Mouse (Mus musculus) hindbrain, embryonic 16.5 days (tissue): ENCODE measurements around the gene Ctf2. TPM values are rescaled to one million over a fixed set of nuclear protein-coding genes. Genes with fewer than 3 reads are reported as not detected.

ENCODE experiments used
- ATAC-seq: fragments of 200-750 bp; cut with Nextera tagmentation; 2 replicates; pipeline ENCODE4 v1.8.0; 2017; ENCODE audit warnings: moderate TSS enrichment, moderate library complexity
- H3K27ac ChIP-seq: fragments of 300-500 bp; sonication (generic); 2 replicates; pipeline ENCODE4 v1.5.1; 2014; ENCODE audit warnings: low read depth, mild to moderate bottlenecking, control low read depth, low read length, moderate library complexity
- H3K27me3 ChIP-seq: fragments of 300-500 bp; sonication (generic); replicated peaks from 2 replicates; pipeline ENCODE4 v1.6.1; 2014; ENCODE audit warnings: low read length; ENCODE audit not compliant: control insufficient read depth, insufficient read depth
- H3K36me3 ChIP-seq: fragments of 300-500 bp; sonication (generic); 2 replicates; pipeline ENCODE4 v1.6.1; 2014; ENCODE audit warnings: mild to moderate bottlenecking, low read length, moderate library complexity, mixed read lengths; ENCODE audit not compliant: control insufficient read depth, insufficient read depth
- H3K4me1 ChIP-seq: fragments of 300-500 bp; sonication (generic); 2 replicates; pipeline ENCODE4 v1.6.1; 2014; ENCODE audit warnings: low read depth, low read length; ENCODE audit not compliant: control insufficient read depth, insufficient read depth
- H3K4me2 ChIP-seq: fragments of 300-500 bp; sonication (generic); 2 replicates; pipeline ENCODE4 v1.6.1; 2014; ENCODE audit warnings: mild to moderate bottlenecking, low read length, control low read depth, moderate library complexity
- H3K4me3 ChIP-seq: fragments of 300-500 bp; sonication (generic); 2 replicates; pipeline ENCODE4 v1.5.1; 2014; ENCODE audit warnings: mild to moderate bottlenecking, low read length, control low read depth, moderate library complexity
- H3K9ac ChIP-seq: fragments of 300-500 bp; sonication (generic); 2 replicates; pipeline ENCODE4 v1.6.1; 2014; ENCODE audit warnings: low read depth, mild to moderate bottlenecking, control low read depth, low read length, moderate library complexity
- H3K9me3 ChIP-seq: fragments of 300-500 bp; sonication (generic); 2 replicates; pipeline ENCODE4 v1.6.1; 2014; ENCODE audit warnings: mild to moderate bottlenecking, low read length, moderate library complexity; ENCODE audit not compliant: control insufficient read depth
- WGBS: fragments of 180-500 bp; shearing (Covaris S2); extraction: QIAGEN DNeasy Blood & Tissue Kit; methylation state at CpG from one replicate; pipeline ENCODE4 v1.1.7; 2014; 5-methylcytosine and 5-hydroxymethylcytosine counted together
- polyA plus RNA-seq: library from polyadenylated mRNA; unstranded; fragments of >200 nt; fragmentation: Nextera tagmentation; extraction: Ambion mirVana; gene quantifications from 2 replicates; pipeline ENCODE4 v1.2.1, GENCODE M21; 2015

Gene Ctf2
- polyA plus RNA-seq, 1 experiment from 2014 or later = 0.20 TPM

DNA sequence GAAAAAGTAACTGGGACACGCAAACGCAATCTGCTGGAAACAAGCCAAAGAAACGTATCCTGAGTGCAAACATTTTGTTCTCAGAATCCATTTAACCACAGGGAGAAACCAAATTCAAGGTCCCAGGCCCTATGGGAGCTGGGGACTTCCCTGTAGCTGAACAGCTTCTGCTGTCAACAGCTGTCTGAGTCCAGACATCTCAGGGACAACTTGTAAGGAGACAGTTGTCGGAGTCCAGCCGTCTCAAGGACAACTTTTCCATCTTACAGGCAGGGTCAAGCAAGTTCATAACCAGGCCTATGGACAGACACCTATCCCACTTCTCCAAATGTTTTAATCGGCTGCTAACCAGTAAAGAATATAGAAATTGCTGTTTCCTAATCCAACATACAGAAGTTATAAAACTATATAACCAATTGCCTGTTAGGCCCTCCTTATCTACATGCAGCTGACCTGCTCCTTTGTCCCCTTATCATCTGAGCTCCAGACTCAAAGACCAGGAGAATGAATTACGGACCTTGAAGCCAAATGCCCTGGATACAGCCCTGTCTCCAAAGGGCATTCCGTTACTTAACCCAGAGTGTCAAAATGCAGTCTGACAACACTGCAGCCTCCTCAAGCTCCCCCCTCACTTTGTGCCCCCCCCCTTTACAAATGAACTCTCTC is 49.9 kb downstream of the Ctf2 start:
- Histone ChIP-seq H3K4me3 (no peak overlapping the region), H3K9ac (no peak overlapping the region), H3K36me3 (no peaks in the 10 kb centered on the region), H3K9me3 (no peaks in the 10 kb centered on the region), H3K4me2 (no peak overlapping the region), H3K27ac (no peak overlapping the region), H3K27me3 (no peaks in the 10 kb centered on the region), H3K4me1 (no peaks in the 10 kb centered on the region)
- no peak for ATAC-seq
- 87% methylated on average over 8 of the region's 8 CpGs for WGBS

DNA sequence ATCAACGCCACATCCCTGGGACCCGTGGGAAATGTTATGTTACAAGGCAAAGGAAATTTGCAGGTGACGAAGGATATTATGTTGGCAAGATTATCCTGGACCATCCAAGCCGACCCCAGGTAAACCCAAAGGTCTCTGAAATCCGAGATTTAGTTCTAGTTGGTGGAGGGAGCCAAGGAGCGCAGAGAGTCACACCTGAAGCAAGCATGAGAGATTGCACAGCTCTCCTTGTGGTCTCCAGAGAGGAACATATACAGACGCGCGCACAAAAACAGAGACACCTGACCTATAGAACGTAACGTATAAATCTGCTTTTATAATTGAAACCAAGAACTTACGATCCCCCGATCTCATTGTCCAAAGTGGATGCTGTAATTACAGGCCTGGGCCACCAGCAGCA is 51.4 kb downstream of the Ctf2 start:
- H3K36me3 ChIP-seq = peaks cover 2% of the 10 kb centered on the region; the same call in 1 of the 2 replicates
- no peak for ATAC-seq
- no peak overlapping the region for H3K27ac ChIP-seq
- H3K4me3 ChIP-seq = no peak overlapping the region
- H3K4me1 ChIP-seq = no peaks in the 10 kb centered on the region
- H3K9ac ChIP-seq = no peak overlapping the region
- no peaks in the 10 kb centered on the region for H3K27me3 ChIP-seq
- WGBS = 89% methylated on average over 13 of the region's 13 CpGs
- H3K4me2 ChIP-seq = no peak overlapping the region
- H3K9me3 ChIP-seq = no peaks in the 10 kb centered on the region

DNA sequence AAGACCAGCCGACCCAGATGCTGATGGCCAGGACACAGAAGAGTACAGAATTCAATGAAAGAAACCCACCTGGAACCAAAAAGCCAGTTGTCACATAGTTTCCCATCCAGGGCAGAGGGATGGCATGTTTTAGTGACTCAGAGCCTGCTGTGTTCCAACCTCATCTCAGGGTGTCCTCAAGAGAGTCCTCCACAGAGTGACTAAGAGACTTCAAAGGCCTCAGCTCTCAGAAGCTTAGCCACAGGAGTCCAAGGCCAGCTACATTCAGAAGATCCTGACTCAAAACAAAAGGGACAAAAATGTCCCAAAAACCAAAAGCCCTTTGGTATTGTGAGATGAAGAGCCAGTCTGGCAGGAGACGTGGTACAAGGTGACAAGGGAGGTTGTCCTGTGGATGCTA is 53.2 kb downstream of the Ctf2 start:
- Histone ChIP-seq H3K4me3 (no peak overlapping the region), H3K4me1 (no peaks in the 10 kb centered on the region), H3K36me3 (peaks cover 2% of the 10 kb centered on the region; the same call in 1 of the 2 replicates), H3K27ac (no peak overlapping the region), H3K27me3 (no peaks in the 10 kb centered on the region), H3K4me2 (no peak overlapping the region), H3K9ac (no peak overlapping the region), H3K9me3 (no peaks in the 10 kb centered on the region)
- WGBS = 62% methylated on average over 2 of the region's 2 CpGs
- ATAC-seq = no peak

DNA sequence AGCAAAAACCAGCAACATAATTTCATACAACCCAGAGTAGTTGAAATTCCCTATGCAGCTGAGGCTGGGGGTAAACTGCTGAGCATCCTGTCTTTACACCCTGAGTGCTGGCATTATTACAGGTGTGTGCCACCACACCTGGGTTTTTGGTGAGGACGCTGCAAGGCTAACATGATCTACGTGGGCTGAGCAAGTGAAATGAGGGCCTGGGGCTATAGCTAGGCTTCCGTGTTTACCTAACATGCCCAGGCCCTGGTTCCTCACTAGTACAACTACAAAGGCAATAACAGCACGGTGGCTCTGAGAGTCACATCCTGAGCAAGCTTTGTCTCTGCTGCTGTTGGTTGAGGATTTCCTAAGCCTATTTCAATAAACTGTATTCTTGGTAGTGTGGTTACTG is 54.4 kb downstream of the Ctf2 start:
- 88% methylated on average over 4 of the region's 4 CpGs for WGBS
- no peak overlapping the region for H3K4me2 ChIP-seq
- H3K9ac ChIP-seq = no peak overlapping the region
- ATAC-seq = no peak
- no peaks in the 10 kb centered on the region for H3K27me3 ChIP-seq
- H3K4me1 ChIP-seq = no peaks in the 10 kb centered on the region
- peaks cover 2% of the 10 kb centered on the region; the same call in 1 of the 2 replicates for H3K36me3 ChIP-seq
- H3K27ac ChIP-seq = no peak overlapping the region
- H3K4me3 ChIP-seq = no peak overlapping the region
- H3K9me3 ChIP-seq = no peaks in the 10 kb centered on the region

DNA sequence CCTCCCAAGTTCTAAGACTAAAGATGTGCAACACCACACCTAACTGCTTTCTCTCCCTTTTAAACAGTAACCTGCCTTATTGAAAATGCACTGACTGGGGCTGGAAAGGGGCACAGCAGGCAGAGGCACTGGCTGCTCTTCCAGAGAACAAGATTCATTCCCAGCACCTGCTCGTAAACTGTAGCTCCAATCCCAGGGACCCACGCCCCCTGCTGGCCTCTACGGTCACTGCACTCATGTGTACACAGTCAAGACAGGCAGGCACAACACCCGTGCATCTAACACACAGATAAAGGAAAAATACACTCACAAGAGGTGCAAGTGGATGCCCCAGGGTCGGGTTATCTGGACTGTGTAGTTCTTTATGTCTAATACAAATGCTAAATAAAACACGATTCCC is 54.9 kb downstream of the Ctf2 start:
- Histone ChIP-seq H3K4me1 (no peaks in the 10 kb centered on the region), H3K9ac (no peak overlapping the region), H3K27me3 (no peaks in the 10 kb centered on the region), H3K36me3 (peaks cover 2% of the 10 kb centered on the region; the same call in 1 of the 2 replicates), H3K4me3 (no peak overlapping the region), H3K9me3 (no peaks in the 10 kb centered on the region), H3K4me2 (no peak overlapping the region), H3K27ac (no peak overlapping the region)
- ATAC-seq = no peak
- WGBS = 70% methylated on average over 6 of the region's 6 CpGs

DNA sequence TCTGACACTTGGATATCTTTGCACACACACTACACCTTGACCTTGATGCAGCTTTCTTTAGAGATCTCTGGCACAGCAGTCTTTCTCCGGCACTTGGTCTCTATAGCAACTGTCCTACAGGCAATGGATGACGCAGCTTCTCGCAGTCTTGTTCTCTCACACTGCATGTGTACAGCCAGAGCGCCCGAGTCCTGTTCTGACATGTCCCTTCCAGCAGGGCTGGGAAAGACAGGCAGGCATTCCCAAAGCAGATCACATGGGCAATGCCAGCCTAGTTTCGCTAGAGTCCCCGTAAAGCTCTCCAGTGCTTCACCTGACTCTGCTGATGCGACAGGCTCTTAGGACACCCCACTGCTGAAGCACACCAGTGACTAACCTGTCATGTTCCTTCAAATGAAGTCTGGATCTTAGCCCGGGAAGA is 56.6 kb downstream of the Ctf2 start:
- Histone ChIP-seq H3K4me3 (no peak overlapping the region), H3K4me2 (no peak overlapping the region), H3K27me3 (no peaks in the 10 kb centered on the region), H3K36me3 (peaks cover 2% of the 10 kb centered on the region; the same call in 1 of the 2 replicates), H3K27ac (no peak overlapping the region), H3K9ac (no peak overlapping the region), H3K4me1 (no peaks in the 10 kb centered on the region), H3K9me3 (no peaks in the 10 kb centered on the region)
- WGBS = 63% methylated on average over 9 of the region's 9 CpGs
- ATAC-seq = peak; percentile 75

DNA sequence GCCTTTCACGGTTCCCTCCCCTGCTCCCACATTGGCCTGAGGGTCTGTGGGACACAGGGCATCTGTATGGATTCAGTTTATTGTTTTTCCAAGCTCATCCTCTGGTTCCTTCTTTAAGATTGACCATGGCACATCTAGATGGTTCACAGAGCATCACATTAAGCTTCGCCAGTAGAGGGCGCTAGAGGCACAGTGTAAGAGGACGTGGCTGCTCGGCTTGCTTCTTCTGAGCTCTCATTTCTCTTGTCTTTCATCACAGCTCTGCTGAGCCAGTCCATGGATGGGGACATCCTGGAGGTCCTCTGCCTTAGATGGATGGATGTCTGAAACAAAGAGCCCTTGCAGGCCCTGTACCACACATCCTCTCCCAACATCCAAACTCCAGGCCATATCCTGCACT is 57.0 kb downstream of the Ctf2 start:
- 3% methylated on average over 5 of the region's 5 CpGs for WGBS
- no peaks in the 10 kb centered on the region for H3K27me3 ChIP-seq
- ATAC-seq = peak; percentile 74
- H3K4me3 ChIP-seq = no peak overlapping the region
- peaks cover 2% of the 10 kb centered on the region; the same call in 1 of the 2 replicates for H3K36me3 ChIP-seq
- no peaks in the 10 kb centered on the region for H3K4me1 ChIP-seq
- H3K27ac ChIP-seq = no peak overlapping the region
- H3K9ac ChIP-seq = no peak overlapping the region
- H3K4me2 ChIP-seq = no peak overlapping the region
- no peaks in the 10 kb centered on the region for H3K9me3 ChIP-seq

DNA sequence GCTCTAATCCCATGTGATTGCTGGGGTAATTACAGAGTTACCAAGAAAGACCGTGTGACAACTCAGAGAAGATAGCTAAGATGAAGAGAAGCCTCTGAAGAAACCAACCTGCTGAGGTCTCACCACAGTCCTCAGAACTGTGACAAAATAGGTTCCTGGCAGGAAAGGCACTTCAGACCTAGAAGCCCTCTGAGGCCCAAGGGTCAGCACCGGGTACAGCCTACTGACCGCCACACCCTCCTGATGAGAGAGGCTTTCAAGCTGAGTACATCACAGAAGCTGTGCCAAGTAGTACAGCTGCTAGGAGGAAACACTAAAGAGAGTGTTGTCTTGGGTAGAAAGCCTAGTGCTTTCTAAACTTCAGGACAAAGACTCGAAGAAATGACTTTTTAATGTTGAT is 59.2 kb downstream of the Ctf2 start:
- Histone ChIP-seq H3K4me2 (no peak overlapping the region), H3K36me3 (peaks cover 2% of the 10 kb centered on the region; the same call in 1 of the 2 replicates), H3K4me3 (no peak overlapping the region), H3K9ac (no peak overlapping the region), H3K27ac (no peak overlapping the region), H3K4me1 (no peaks in the 10 kb centered on the region), H3K27me3 (no peaks in the 10 kb centered on the region), H3K9me3 (no peaks in the 10 kb centered on the region)
- no peak for ATAC-seq
- WGBS = 74% methylated on average over 4 of the region's 4 CpGs

DNA sequence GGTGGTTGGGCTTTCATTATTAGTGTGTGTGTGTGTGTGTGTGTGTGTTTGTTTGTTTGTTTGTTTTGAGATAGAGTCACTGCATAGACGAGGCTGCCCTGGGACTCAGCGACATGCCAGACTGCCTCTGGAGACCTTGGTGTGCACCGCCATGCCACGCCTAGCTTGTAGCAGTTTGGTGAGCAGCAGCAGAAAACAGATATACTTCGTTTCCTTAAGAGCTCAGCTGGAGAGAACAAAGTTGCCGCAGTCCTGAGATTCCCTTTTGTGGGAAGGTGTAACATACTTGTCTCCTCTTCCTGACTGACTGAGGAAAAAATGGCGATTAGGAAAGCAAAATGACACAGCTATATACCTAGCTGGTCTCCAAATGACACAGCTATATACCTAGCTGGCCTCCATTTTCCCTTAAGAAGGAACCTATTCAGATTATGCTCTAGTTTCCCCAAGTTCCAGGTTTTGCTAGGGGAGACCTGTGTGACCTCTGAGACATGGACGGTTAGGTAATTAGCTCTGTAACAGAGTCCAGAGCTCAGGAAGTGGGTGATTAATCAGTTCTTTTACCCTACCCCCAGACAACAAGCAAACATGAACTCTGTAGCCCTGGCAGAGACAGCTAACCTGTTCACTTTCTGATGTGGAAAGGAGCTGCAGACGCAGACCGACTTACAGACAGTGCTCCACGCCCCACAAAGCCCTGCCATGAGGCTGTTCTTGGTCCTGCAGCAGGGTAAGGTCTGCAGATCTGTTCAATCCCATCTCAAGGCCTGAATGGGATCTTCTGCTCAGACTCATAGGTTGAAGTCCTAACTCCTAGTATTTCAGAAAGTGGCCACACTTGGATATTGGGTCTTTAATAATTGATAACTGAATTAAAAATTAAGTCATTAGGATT is 59.8 kb downstream of the Ctf2 start:
- Histone ChIP-seq H3K27me3 (no peaks in the 10 kb centered on the region), H3K9me3 (no peaks in the 10 kb centered on the region), H3K4me3 (no peak overlapping the region), H3K9ac (no peak overlapping the region), H3K27ac (no peak overlapping the region), H3K4me2 (no peak overlapping the region), H3K4me1 (no peaks in the 10 kb centered on the region), H3K36me3 (peaks cover 2% of the 10 kb centered on the region; the same call in 1 of the 2 replicates)
- WGBS = 85% methylated on average over 11 of the region's 11 CpGs
- no peak for ATAC-seq
